Mouse (Mus musculus): ENCODE measurements around the gene Dennd6a. TPM values are rescaled to one million over a fixed set of nuclear protein-coding genes. Genes with fewer than 3 reads are reported as not detected.

Gene Dennd6a
- polyA plus RNA-seq, 1 experiment, result 12.0 TPM

DNA sequence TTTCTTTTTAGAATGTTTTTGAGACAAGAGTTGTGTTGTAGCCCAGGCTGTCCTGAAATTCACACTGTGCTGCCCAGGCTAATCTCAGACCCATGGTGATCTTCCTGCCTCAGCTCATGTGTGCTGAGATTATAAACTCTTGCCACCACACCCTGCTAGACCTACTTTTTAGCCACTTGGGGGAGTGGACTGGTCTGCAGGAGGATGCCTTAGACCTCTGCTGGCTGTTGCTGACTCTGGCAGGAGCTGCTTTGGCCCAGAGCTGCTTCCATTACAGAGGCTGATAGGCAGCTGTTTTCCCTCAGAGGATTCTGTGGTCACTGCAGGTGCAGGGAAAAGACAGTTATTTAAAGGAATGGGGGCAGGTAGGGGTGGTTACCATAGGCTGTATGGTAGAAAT is 17.7 kb downstream of the Dennd6a start:
- no peak overlapping the region for H3K27ac ChIP-seq (ENCODE audit: insufficient read depth, low read depth, low read length)
- TF ChIP-seq POLR2A (IDR thresholded peaks at IDR 0.05; ENCODE audit: low read depth, low read length), result no peak
- TF ChIP-seq CTCF (conservative IDR thresholded peaks at IDR 0.05; ENCODE audit: insufficient read depth, insufficient read length, low read depth, low read length), result no peak; the same call in 1 of the 2 replicates
- H3K4me1 ChIP-seq (ENCODE audit: control insufficient read depth, insufficient read depth, low read length), result peaks cover 5% of the 10 kb centered on the region; the same call in 1 of the 2 replicates
- H3K36me3 ChIP-seq (ENCODE audit: control insufficient read depth, insufficient read depth, low read length), result no peaks in the 10 kb centered on the region
- no peak for DNase-seq
- H3K4me3 ChIP-seq (ENCODE audit: insufficient read depth, low read depth, low read length), result no peak overlapping the region
- H3K27me3 ChIP-seq (replicated peaks; ENCODE audit: control insufficient read depth, insufficient read depth, low read length), result no peaks in the 10 kb centered on the region

GRCm38 (mm10) chr14:26593281-26593895 is 19.7 kb downstream of the Dennd6a start:
- Histone ChIP-seq H3K36me3 (ENCODE audit: control insufficient read depth, insufficient read depth, low read length) (no peaks in the 10 kb centered on the region), H3K4me3 (ENCODE audit: insufficient read depth, low read depth, low read length) (no peak overlapping the region), H3K27me3 (replicated peaks; ENCODE audit: control insufficient read depth, insufficient read depth, low read length) (no peaks in the 10 kb centered on the region), H3K4me1 (ENCODE audit: control insufficient read depth, insufficient read depth, low read length) (peaks cover 2% of the 10 kb centered on the region; the same call in 1 of the 2 replicates), H3K27ac (ENCODE audit: insufficient read depth, low read depth, low read length) (no peak overlapping the region)
- no peak for DNase-seq
- WGBS, result 78% methylated on average over 2 of the region's 2 CpGs
- TF ChIP-seq POLR2A (IDR thresholded peaks at IDR 0.05; ENCODE audit: low read depth, low read length) (no peak), CTCF (conservative IDR thresholded peaks at IDR 0.05; ENCODE audit: insufficient read depth, insufficient read length, low read depth, low read length) (no peak)

DNA sequence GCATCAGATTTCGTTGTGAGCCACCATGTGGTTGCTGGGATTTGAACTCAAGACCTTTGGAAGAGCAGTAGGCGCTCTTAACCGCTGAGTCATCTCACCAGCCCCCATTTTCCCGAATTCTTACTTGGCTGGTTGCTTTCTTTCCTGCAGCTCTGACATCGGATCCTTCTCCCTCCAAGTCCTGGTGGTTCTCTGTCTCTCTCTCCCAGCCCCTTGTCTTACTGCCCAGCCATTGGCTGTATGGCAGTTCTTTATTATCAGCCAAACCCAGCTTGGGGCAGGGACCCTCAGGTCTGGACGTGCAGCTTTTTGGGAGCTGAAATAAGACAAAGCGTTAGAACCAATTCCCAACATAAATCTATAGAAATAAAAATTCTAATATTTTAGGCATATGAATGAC is 21.5 kb downstream of the Dennd6a start:
- H3K27me3 ChIP-seq (replicated peaks; ENCODE audit: control insufficient read depth, insufficient read depth, low read length), result no peaks in the 10 kb centered on the region
- H3K4me1 ChIP-seq (ENCODE audit: control insufficient read depth, insufficient read depth, low read length), result 0 out of 2 replicates have a peak, but pooled peaks cover 2% of the 10 kb centered on the region
- DNase-seq, result no peak
- H3K36me3 ChIP-seq (ENCODE audit: control insufficient read depth, insufficient read depth, low read length), result peaks cover 2% of the 10 kb centered on the region
- H3K27ac ChIP-seq (ENCODE audit: insufficient read depth, low read depth, low read length), result peak overlapping the region; percentile 84; the same call in 1 of the 2 replicates
- WGBS, result 76% methylated on average over 7 of the region's 7 CpGs
- TF ChIP-seq POLR2A (IDR thresholded peaks at IDR 0.05; ENCODE audit: low read depth, low read length) (no peak), CTCF (conservative IDR thresholded peaks at IDR 0.05; ENCODE audit: insufficient read depth, insufficient read length, low read depth, low read length) (no peak)
- H3K4me3 ChIP-seq (ENCODE audit: insufficient read depth, low read depth, low read length), result no peak overlapping the region

DNA sequence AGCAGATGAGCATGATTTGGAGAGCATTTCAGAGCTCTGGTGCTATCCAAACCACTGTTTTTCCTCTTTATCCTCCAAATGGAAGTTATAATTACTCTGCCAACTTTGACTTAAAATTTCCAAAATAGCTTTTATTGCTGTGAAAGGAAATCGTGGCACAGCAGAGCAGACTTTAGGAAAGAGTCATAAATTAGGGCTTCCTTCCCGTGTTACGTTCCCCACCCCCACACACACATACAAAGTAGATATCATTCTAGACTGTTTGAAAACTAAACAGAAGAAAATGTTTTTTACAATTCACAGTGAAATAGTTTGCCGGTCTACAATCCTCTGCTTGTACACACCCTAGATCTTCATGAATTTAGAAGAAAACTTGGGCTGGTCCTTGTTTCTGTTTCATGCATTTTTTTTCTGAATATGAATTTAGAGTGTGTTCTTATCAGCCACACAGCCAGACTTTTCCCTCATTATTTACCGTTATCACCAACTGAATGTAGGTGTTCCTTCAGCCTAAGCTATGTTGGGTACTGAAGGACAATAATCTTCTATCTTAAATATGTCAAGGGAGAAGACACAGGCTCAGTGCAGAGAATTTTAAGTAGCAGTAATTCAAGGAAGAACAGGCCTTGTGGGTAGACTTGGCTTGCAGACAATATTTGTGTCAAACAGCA is 22.2 kb downstream of the Dennd6a start:
- Histone ChIP-seq H3K27me3 (replicated peaks; ENCODE audit: control insufficient read depth, insufficient read depth, low read length) (no peaks in the 10 kb centered on the region), H3K4me1 (ENCODE audit: control insufficient read depth, insufficient read depth, low read length) (0 out of 2 replicates have a peak, but pooled peaks cover 2% of the 10 kb centered on the region), H3K4me3 (ENCODE audit: insufficient read depth, low read depth, low read length) (no peak overlapping the region), H3K36me3 (ENCODE audit: control insufficient read depth, insufficient read depth, low read length) (peaks cover 2% of the 10 kb centered on the region), H3K27ac (ENCODE audit: insufficient read depth, low read depth, low read length) (peak overlapping the region; percentile 16; the same call in 1 of the 2 replicates)
- TF ChIP-seq POLR2A (IDR thresholded peaks at IDR 0.05; ENCODE audit: low read depth, low read length) (no peak), CTCF (conservative IDR thresholded peaks at IDR 0.05; ENCODE audit: insufficient read depth, insufficient read length, low read depth, low read length) (no peak)
- peak; percentile 62 for DNase-seq
- WGBS, result 52% methylated on average over 5 of the region's 5 CpGs

- DNase-seq, result no peak
- no peaks in the 10 kb centered on the region for H3K27me3 ChIP-seq (replicated peaks; ENCODE audit: control insufficient read depth, insufficient read depth, low read length)
- no peak overlapping the region for H3K4me3 ChIP-seq (ENCODE audit: insufficient read depth, low read depth, low read length)
- peaks cover 12% of the 10 kb centered on the region for H3K36me3 ChIP-seq (ENCODE audit: control insufficient read depth, insufficient read depth, low read length)
- no peaks in the 10 kb centered on the region for H3K4me1 ChIP-seq (ENCODE audit: control insufficient read depth, insufficient read depth, low read length)
- no peak overlapping the region for H3K27ac ChIP-seq (ENCODE audit: insufficient read depth, low read depth, low read length)
- 67% methylated on average over 4 of the region's 4 CpGs for WGBS
- TF ChIP-seq POLR2A (IDR thresholded peaks at IDR 0.05; ENCODE audit: low read depth, low read length) (no peak), CTCF (conservative IDR thresholded peaks at IDR 0.05; ENCODE audit: insufficient read depth, insufficient read length, low read depth, low read length) (no peak)
Measured at GRCm38 (mm10) chr14:26605354-26605753, 31.7 kb downstream of the Dennd6a start.

DNA sequence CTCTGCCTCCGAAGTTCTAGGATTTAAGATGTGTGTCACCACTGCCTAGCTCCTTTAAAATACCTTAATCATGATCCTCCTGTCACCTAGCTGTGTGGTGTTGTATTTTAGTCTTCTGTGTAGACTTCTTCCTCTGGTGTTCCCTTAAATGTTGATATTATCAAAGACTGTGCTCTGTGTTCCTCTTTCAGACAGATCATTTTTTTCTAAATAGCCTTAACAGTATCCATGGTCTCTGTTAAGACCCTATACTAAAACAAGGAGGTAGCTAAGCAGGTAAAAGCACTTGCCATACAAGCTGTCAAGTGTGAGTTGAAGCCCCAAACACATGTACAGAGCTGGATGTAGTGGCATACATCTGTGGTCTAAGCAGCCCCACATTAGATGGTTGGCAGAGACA is 36.0 kb downstream of the Dennd6a start:
- DNase-seq, result no peak
- Histone ChIP-seq H3K27me3 (replicated peaks; ENCODE audit: control insufficient read depth, insufficient read depth, low read length) (no peaks in the 10 kb centered on the region), H3K4me3 (ENCODE audit: insufficient read depth, low read depth, low read length) (no peak overlapping the region), H3K36me3 (ENCODE audit: control insufficient read depth, insufficient read depth, low read length) (peaks cover 10% of the 10 kb centered on the region), H3K4me1 (ENCODE audit: control insufficient read depth, insufficient read depth, low read length) (no peaks in the 10 kb centered on the region), H3K27ac (ENCODE audit: insufficient read depth, low read depth, low read length) (no peak overlapping the region)
- no peak for TF ChIP-seq POLR2A (IDR thresholded peaks at IDR 0.05; ENCODE audit: low read depth, low read length)
- no peak for TF ChIP-seq CTCF (conservative IDR thresholded peaks at IDR 0.05; ENCODE audit: insufficient read depth, insufficient read length, low read depth, low read length)
- WGBS, result 86% methylated on average over 1 of the region's 1 CpGs

GRCm38 (mm10) chr14:26610689-26611088 is 37.0 kb downstream of the Dennd6a start:
- no peak for TF ChIP-seq POLR2A (IDR thresholded peaks at IDR 0.05; ENCODE audit: low read depth, low read length)
- TF ChIP-seq CTCF (conservative IDR thresholded peaks at IDR 0.05; ENCODE audit: insufficient read depth, insufficient read length, low read depth, low read length), result no peak
- no peak for DNase-seq
- no peaks in the 10 kb centered on the region for H3K27me3 ChIP-seq (replicated peaks; ENCODE audit: control insufficient read depth, insufficient read depth, low read length)
- H3K27ac ChIP-seq (ENCODE audit: insufficient read depth, low read depth, low read length), result no peak overlapping the region
- H3K4me3 ChIP-seq (ENCODE audit: insufficient read depth, low read depth, low read length), result no peak overlapping the region
- H3K36me3 ChIP-seq (ENCODE audit: control insufficient read depth, insufficient read depth, low read length), result peaks cover 6% of the 10 kb centered on the region
- H3K4me1 ChIP-seq (ENCODE audit: control insufficient read depth, insufficient read depth, low read length), result no peaks in the 10 kb centered on the region
- 94% methylated on average over 4 of the region's 4 CpGs for WGBS

Data from kidney, adult 2 months (tissue).